Mouse (Mus musculus) stomach, embryonic 16.5 days (tissue): Measurements from ENCODE around the gene 4930523C07Rik. TPM values are rescaled to one million over a fixed set of nuclear protein-coding genes. Genes with fewer than 3 reads are reported as not detected.

Experiments
- ATAC-seq: fragments of 200-750 bp; cut with Nextera tagmentation; 2 replicates; pipeline ENCODE4 v1.8.0; 2017; ENCODE audit warnings: moderate number of reproducible peaks, moderate TSS enrichment; ENCODE audit not compliant: insufficient read depth, low FRiP score
- H3K27ac ChIP-seq: fragments of 300-500 bp; sonication (generic); 2 replicates; pipeline ENCODE4 v1.5.1; 2014; ENCODE audit warnings: low read length
- H3K27me3 ChIP-seq: fragments of 300-500 bp; sonication (generic); 2 replicates; pipeline ENCODE4 v1.6.1; 2014; ENCODE audit warnings: low read length, control low read depth, mixed read lengths; ENCODE audit not compliant: control insufficient read depth, insufficient read depth
- H3K36me3 ChIP-seq: fragments of 300-500 bp; sonication (generic); 2 replicates; pipeline ENCODE4 v1.6.1; 2014; ENCODE audit warnings: low read length; ENCODE audit not compliant: control insufficient read depth, insufficient read depth
- H3K4me1 ChIP-seq: fragments of 300-500 bp; sonication (generic); 2 replicates; pipeline ENCODE4 v1.6.1; 2014; ENCODE audit warnings: low read length, control low read depth, mixed read lengths; ENCODE audit not compliant: control insufficient read depth, insufficient read depth
- H3K4me2 ChIP-seq: fragments of 300-500 bp; sonication (generic); 2 replicates; pipeline ENCODE4 v1.6.1; 2014; ENCODE audit warnings: low read depth, low read length, mixed read lengths
- H3K4me3 ChIP-seq: fragments of 300-500 bp; sonication (generic); replicated peaks from 2 replicates; pipeline ENCODE4 v1.5.1; 2014; ENCODE audit warnings: mild to moderate bottlenecking, low read length
- H3K9ac ChIP-seq: fragments of 300-500 bp; sonication (generic); 2 replicates; pipeline ENCODE4 v1.6.1; 2014; ENCODE audit warnings: low read length
- H3K9me3 ChIP-seq: fragments of 300-500 bp; sonication (generic); replicated peaks from 2 replicates; pipeline ENCODE4 v1.6.1; 2016; ENCODE audit warnings: low read length, control low read depth; ENCODE audit not compliant: control insufficient read depth
- WGBS: fragments of 180-500 bp; shearing (Covaris S2); extraction: QIAGEN DNeasy Blood & Tissue Kit; methylation state at CpG from one replicate; pipeline ENCODE4 v1.1.7; 2014; 5-methylcytosine and 5-hydroxymethylcytosine counted together
- polyA plus RNA-seq: library from polyadenylated mRNA; unstranded; fragments of >200 nt; fragmentation: Nextera tagmentation; extraction: Ambion mirVana; gene quantifications from 2 replicates; pipeline ENCODE4 v1.2.1, GENCODE M21; 2015

Gene 4930523C07Rik
- polyA plus RNA-seq, 1 experiment from 2014 or later, result 24.3 TPM

GRCm38 (mm10) chr1:160108604-160109003, 64.4 kb downstream of the 4930523C07Rik start:
- Histone ChIP-seq H3K36me3 (no peaks in the 10 kb centered on the region), H3K4me2 (no peak overlapping the region), H3K9me3 (no peaks in the 10 kb centered on the region), H3K27ac (no peak overlapping the region), H3K9ac (no peak overlapping the region), H3K4me1 (no peaks in the 10 kb centered on the region), H3K4me3 (no peak overlapping the region), H3K27me3 (no peaks in the 10 kb centered on the region)
- no peak for ATAC-seq
- WGBS, result 72% methylated on average over 2 of the region's 2 CpGs

GRCm38 (mm10) chr1:160123957-160124356, 79.8 kb downstream of the 4930523C07Rik start:
- ATAC-seq, result peak; percentile 77; the same call in 1 of the 2 replicates
- H3K4me1 ChIP-seq, result no peaks in the 10 kb centered on the region
- H3K4me3 ChIP-seq, result no peak overlapping the region
- H3K4me2 ChIP-seq, result no peak overlapping the region
- no peak overlapping the region for H3K9ac ChIP-seq
- 64% methylated on average over 2 of the region's 2 CpGs for WGBS
- peak overlapping the region; percentile 57; the same call in 1 of the 2 replicates for H3K27ac ChIP-seq
- no peaks in the 10 kb centered on the region for H3K27me3 ChIP-seq
- H3K9me3 ChIP-seq, result no peaks in the 10 kb centered on the region
- H3K36me3 ChIP-seq, result no peaks in the 10 kb centered on the region

Other genes starting within 250 kb of the 4930523C07Rik start
- gene Tnn, start 109.2 kb downstream of the 4930523C07Rik start, polyA plus RNA-seq, result 14.7 and 14.8 TPM in 2 replicates
- gene Mrps14, start 150.8 kb downstream of the 4930523C07Rik start, polyA plus RNA-seq, result 251 and 271 TPM in 2 replicates
- gene Cacybp, start 168.5 kb downstream of the 4930523C07Rik start, polyA plus RNA-seq, result 173 and 189 TPM in 2 replicates